Mouse (Mus musculus) regulatory T cell (primary cell): ENCODE measurements at regions not wholly inside any gene's neighbourhood (a gene's known extent, or its start where the extent isn't known, plus 50 kb on each side); places are given as distances from the start of the nearest gene placed in this dataset.

Experiments used
- in situ Hi-C: fragments of 300-600 bp; cut with MboI, MseI; formaldehyde crosslinking; loops from one replicate; pipeline ENCODE4 v1.15.1; 2025; ENCODE audit warnings: high pct_unique_total_duplicates

DNA sequence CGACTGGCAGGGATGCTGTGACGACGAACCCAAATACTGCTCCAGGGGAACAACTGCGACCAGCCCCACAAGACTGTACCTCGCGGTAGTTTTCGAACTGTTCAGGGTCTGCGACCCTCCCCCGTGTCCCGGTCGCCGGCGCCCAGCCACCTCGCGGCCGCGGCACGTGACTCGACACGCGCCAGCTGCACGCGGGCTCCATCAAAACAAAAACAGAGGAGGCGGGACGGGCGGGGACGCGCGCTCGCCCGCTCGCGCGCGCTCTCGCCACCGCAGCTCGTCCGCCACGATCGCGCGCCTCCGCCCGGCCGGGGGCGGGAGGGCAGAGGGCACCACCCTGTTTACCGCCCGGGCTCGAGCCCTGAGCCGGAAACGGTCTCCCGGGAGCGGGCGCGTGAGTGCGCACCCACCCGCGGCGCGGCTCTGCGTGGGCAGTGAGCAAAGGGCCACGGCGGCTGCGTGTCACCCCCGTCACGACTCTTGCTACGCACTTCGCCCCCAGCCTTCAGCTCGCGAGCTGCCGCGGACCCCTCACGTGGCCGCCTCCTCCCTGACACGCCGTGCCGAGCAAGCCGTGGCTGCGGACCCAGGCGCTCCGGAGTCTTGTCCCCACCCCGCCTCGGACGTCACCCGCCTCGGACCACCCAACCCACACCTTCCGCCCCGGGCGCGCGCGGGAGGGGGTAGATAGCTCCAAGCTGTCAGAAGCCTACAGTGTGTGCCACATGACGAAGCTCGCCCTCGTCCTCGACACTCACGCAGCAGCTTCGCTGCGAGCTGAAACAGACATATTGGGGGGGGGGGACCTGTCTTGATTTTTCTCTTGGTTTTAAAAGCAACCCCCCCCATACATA lies 182.1 kb upstream of the Mkln1 start:
- in situ Hi-C loops: no loop called here

DNA sequence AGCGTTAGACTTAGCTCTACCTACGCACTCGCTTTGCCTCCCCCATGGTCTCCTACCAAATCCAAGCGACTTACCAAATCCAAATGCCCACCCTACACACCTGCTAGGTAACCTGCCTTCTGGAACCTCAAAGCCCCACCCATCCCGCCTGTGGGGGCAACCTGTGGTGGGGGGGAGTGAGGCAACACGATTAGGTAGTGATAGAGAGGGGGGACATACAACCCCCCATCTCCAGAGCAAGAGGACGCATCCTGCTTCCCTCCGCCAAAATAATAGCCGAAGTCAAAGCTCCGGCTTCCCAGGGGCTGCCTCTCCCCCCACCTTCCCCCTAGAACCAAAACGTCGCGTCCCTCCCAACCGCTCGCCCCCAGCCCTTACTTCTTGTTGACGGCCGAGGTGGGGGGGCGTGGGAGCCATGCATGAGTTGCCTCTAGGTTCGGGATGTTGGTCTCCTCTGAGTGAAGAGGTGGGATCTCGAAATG lies 181.4 kb upstream of the Mkln1 start:
- in situ Hi-C loops: no loop called here

DNA sequence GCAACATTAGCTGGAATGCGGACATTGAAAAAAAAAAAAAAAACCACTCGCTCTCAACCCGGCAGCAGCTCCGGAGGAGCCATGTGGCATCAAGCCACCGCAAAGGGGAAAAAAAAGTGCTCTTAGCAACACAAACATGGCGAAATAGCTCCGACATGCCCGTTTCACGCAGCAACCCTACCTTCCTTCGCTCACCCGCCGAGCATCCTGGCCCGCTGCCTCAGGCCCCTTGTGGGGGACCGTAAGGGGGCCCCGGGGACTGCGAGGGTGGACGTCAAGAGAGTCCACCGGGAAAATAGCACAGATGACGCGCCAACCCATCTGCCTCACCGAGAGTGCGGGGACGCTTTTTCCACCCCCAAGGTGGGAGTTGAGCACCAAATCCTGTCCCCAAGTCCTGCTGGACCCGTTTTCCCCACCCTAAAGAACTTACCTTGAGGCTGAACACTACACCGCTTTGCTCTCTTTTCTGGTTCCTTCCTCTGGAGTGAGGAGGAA lies 180.8 kb upstream of the Mkln1 start:
- in situ Hi-C loops: no loop called here

DNA sequence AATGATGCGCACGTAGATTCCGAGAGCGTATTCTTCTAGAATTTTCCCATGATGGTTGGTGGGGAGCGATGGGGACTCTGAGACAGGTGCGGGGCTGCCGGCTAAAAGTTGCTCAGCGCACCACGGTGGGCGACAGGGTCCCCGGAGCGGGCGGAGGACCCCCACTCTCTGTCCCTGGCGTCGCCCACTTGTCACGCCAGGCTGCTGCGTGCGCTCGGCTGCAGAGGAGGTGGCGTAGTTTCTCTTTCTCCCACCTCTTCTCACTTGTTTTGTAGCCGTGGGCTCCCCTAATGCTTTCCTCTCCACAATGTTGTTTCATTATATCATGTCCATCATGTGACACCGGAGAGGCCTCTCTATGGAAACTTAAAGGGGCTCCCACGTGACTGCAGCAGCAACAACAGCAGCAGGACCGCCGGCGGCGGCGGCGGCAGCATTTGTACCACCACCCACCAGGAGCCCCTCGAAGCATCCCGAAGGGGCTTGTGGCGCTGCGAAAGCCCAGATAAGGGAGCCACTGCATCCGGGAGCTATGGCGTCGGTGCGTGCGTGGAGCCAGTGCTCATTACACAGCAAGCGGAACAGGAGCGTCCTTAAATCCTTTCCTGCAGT lies 180.3 kb upstream of the Mkln1 start:
- in situ Hi-C loops: no loop called here

DNA sequence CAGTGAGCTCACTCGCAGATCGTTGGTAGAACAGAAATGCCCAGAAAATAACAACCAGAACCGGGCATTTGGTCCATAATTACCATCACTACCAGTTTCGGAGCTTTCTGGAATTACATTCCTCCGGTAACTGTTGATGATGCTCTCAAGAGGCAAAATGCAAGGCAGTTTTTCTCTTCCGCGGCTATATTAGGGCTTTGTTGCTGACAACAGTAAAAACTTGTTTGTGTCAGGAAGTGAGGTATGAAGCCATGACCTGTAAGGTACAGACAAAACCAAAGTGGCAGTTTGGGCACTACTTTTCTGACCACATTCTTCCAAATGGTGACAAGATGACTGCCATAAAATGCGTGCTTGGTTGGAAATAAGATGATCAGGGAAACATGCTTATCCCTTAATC lies 179.7 kb upstream of the Mkln1 start:
- in situ Hi-C loops: no loop called here

DNA sequence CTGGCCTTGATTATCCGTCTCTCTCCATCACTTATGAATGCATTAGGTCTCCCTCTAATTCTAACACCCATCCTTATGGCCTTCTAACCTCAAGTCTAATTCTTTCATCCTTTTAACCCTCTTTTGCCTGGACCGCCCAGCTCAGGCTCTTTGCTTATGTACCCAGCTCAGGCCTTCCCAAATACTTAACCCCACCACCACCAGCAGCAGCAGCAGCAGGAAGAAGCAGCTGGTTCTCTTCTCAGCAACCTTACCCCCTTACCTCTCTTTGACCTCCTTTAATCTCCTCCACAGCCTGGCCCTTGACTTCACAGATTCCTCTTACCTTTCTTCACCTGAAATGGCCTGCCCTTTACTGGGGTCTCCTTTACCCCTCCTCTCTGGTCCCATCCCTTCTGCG lies 178.8 kb upstream of the Mkln1 start:
- in situ Hi-C loops: no loop called here

DNA sequence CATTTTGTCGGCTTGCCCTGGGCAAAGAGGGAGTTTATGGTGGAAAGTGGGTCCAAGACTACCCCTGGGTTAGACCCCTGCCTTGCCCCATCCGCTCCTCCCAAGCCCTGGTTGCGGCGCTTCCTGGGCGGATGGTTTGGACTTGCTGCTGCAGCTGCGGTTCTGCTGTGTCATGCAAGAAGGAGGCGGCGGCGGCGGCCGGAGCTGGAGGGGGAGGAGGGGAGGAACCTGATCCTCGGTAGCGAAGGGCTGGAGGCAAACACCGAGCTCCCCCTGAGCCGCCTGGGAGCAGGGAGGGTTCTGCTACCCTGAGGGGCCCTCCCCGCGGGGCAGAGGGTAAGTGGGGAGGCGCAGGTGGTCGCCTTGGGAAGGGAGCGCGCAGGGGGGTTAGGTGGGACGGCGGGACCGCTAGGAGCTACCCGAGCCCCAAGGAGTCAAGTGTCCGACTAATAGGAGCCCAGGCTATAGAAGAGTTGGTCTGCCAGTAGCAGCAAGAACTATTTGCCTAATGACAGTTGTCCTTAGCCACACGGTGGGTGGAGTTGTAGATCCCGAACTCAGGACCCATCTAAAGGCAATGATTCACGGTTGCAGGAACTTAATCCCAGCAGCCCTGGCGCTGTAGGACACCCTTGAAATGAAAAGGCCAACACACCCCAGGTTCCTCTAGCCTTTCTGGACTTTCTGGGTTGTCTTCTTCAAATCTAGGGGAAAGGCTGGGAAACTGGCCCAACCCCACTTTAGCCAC lies 178.2 kb upstream of the Mkln1 start:
- in situ Hi-C loops: no loop called here

DNA sequence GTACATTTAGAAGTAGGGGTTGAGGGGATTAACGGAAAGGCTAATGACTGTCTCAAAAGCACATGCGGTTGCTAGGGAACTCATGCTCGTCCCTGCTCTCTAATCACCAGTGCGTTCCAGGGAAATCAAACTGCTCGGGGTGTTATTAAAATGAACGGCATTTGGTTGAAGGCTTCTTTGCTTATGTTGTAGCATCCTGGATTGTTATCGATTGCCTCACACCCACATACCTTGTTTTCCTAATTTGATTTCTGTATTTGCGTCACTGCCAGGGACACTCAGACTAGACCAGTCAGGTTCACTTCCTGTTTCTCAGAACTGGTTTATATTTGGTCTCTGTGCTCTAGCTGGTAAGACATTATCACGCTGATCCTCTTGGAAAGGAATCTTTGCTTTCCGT lies 177.0 kb upstream of the Mkln1 start:
- in situ Hi-C loops: no loop called here

DNA sequence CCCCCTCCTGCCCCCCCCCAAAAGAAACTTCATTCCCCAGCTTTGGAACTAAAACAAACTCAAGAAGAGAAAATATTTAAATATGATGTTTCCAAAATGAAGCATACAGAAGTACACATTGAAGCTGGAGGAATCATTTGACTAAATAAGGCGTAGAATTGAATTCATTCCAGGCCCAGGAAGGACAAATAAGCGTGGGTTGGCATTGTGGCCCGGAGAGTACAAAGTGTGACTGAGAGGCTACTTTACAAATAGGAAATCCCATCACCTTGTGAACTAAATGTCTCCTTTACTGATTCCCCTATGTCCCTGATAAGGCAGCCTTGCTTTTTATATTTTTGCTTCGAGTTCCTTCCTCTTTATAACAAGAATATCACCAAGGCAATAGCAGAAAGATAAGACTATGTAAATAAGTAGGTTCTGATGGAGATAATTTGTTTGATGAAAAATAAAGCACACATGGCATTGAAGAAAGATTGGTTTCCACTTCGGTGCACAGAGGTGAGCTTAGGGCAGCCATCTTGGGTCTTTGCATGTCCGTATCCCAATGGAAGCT lies 176.4 kb upstream of the Mkln1 start:
- in situ Hi-C loops: no loop called here

DNA sequence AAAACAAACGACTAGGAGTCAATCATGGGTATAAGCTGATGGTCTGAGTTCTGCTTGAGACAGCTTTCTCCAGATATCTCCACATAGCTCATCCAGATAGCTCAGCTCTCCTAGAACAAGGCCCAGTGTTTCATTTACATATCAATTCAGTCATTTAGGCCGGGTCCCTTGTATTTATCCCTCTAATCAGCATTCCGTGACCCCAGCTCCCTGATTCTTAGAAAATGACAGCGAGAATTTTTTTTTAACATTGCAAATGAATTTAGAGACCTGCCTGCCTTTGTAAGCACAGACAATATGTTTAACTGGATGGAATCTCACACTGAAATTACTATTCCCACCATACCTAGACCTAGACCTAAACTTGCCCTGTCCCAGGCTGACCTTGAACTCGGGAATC lies 171.1 kb upstream of the Mkln1 start:
- in situ Hi-C loops: no loop called here

DNA sequence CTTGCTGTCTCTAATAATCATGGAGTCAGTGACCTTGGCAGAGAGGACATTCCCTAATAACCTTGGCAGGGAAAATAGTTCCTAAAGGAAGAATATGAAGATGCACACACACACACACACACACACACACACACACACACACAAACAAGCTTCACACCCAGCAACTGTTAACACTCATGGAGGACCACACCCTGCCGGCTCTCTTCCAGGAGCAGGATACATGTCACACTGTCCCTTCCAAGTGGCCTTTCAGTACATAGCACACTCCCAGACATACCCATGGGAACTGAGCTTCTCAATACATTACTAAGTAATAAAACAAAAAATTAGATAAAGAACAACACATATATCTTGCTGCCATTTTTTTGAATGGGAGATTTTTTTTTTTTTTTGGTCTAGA lies 170.5 kb upstream of the Mkln1 start:
- in situ Hi-C loops: no loop called here

DNA sequence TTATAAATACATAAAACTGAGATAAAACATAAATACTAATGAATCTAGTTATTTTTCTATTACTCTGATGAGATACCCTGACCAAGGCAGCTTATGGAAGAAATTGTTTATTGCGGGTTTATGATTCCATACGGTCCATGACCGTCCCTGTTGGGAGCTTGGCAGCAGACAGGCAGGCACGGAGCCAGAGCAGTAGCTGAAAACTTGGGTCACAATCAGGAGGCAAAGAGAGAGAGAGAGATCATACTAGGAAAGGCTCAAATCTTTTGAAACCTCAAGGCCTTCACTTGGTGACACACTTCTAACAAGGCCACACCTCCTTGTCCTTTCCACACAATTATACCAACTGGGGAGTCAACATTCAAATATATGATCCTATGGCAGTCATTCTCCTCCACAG lies 166.7 kb upstream of the Mkln1 start:
- in situ Hi-C loops: no loop called here

DNA sequence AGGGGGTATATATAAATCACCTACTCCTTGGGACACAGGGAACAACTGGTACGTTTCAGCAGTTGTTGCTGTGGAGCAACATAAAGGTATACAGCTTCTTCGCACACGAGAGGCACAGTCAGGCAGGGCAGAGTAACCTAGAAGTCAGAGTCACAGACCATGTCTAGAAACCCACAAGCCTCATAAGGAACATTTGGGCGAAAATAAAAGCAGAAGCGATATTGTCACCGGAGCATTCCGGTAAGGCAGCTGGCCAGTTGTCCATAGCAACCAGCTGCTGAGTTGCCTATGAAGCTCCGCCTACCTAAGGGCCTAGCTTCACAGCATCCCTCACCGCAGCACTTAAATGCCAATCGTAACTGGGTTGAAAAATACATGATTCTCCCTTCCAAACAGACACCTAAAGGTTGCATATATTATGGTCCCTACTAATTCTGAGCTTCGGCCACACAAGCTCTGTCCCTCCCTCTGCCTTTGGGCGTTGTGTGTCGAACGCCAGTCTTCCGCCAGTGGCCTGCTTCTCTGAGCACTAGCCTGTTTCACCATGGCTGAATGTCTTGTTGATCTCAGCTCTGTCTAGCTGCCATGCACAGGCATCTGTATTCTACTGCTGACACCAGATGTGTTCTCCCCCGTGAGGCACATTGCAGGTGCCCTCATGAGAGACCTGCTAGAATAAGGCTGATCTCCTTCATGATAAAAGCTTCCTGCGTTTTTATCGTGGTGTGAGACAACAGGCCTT lies 165.1 kb upstream of the Mkln1 start:
- in situ Hi-C loops: no loop called here

DNA sequence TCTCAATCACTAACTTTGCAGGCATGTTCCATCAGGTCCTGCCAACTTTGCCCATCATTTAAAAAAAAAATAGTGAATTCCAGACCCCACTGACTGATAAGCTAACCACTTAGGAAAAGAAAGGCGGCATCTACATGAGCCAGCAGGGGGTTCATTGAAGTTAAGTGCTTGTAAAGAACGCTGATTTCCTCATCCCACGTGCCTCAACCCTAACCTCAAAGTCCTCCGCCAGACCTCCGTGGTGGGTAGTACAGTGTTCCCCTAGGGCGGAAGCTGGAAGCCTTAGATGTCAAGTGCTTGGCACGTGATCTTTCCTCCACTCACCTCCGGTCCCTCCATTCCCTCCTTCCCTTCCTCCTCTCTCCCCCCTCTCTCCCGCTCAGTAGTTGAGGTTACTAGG lies 158.5 kb upstream of the Mkln1 start:
- in situ Hi-C loops: no loop called here

DNA sequence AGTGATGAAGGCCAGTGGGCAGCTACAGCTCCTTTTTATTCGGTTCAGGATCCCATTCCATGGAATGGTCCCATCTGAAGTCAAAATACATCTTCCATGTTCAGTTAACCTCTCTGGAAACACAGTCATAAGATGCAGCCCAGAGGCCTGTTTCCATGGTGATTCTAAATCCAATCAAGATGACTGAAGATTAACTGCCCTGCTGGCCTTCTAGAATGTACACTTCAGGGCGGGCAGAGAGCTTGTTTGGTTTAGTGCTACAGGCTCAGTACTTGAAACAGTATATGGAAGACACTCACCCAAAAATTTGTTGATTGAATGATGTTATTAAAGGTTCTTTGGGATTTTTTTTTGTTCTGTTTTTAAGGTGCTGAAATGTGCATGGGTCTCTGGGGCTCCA lies 148.0 kb upstream of the Mkln1 start:
- in situ Hi-C loops: no loop called here

DNA sequence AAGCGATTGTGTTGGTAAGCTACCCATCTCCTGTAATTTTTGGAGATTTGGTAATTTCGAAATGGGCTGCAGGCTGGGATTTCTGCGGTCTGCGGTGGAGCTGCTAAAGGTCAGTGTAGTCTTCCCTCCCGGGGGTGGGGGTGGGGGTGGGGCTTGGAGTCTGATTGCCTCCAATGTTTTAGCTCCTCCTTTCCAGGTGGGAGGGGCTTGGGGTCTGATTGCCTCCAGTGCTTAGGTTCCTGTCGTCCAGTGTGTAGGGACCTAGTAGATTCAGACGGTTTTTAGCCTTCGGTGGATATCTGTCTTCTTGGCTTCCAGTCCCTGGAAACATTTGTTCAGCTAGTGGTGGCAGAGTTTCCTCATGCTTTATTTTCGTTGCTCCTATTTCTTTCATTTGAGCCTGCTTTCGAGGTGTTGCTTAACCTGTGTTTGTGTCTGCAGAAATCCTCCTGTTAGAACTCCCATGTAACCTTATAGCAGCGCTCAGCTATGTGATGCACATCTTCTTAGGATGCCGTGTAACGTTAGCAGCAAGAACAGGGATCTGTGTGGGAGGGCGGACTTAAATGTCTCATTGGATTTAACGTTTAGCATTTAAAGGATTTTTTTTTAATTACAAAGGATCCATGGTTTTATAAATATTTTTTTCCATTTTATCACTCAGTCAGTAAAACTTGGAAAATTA lies 145.1 kb upstream of the Mkln1 start:
- in situ Hi-C loops: no loop called here

DNA sequence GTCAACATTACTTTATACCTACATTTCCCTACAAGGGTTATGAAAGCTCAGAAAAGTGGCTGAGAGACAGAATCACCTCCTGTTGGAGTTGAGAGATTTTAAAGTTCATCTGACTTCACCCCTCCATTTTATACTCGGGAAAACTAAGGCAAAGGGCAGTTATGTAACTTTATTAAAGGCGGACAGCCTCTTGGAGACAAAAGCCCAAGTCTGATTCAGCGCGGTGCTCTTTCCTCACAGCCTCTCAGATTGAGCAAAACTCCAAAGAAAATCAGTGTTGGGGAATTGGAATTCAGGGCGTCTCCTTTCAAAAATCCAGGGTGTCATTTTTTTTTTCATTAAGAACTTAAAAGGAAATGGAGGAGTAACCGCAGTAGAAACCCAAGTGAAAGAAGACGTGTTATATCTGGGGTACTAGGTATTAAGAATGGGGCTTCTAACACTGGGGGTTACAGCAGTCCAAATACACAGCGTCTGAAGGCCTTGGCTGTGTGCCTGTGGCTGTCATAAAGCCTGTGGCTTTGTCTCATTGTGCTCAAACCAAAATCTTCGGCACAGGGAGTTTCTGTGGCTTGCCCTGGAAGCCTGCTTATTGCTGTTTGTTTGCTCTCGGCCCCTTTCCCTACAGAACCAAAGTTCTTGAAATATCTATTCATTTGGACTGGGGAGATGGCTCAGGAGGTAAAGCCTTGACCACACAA lies 137.7 kb upstream of the Mkln1 start:
- in situ Hi-C loops: no loop called here

DNA sequence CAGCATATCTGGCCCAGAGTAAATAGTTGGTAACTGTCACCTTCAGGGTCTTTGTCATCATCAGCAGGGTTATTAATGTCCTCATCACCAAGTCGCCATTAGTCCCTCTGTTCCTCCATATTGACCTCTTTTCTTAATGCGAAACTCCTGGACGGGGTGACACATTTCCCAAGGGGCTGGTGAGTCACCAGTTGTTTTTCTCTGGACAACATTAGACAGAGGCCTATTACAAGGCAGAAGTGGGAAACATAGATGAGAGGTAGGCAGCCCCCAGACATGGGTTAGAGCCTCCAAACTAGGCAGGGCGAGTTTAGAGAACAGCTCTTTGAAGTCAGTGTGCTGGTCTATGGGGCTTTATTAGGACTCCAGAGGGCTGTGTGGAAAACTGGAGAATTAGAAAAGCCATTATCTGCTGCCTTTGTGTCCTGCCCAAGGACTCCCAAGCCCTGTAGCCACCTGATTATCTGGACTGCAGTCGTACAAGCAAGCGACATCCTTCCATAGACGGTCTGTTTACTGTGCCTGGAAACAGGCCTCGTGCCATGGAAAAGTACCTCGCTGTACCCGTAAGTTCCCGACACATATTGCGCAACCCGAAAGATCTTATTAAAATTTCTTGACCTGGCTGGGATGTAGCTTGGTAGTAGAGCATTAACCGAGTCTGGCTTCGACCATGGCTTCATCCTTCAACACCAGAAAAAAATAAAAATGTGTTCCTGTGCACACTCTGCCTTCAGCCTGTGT lies 136.6 kb upstream of the Mkln1 start:
- in situ Hi-C loops: no loop called here

DNA sequence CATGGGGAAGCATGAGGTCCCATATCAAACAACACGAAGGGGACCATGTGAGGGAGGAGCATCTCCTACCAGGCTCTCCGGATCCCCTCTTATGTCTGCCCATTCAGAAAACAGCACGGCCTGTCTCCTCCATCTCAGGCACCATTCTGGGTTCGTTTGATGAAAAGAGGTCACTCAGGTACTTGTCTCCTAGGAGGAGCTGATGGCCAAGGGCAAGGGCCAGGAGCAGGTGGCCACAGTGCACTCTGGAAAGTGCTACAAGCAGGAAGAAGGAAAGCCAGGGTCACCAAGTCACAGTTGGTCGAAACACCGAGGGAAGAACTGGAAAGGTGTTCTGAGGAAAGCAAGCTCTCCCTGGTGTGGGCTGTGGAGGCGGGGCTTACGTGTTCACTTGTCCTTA lies 135.9 kb upstream of the Mkln1 start:
- in situ Hi-C loops: no loop called here

DNA sequence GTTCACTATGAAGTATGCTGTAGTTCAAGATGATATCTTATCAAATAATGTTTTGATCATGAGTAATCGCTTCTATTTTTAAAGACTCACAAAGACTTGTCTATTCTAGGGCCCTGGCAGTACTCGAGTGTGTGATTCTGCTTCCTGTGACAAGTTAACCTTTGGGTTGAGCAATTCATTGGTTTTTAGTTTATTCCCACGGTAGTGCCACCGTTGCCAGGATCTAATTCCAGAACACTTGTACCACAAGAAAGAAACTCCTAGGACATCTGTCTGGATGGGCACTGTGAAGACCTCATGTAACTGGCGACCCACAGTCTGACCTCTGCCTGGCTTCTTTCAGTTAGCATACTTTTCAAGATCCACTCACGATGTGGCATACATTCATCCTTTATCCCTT lies 134.7 kb upstream of the Mkln1 start:
- in situ Hi-C loops: no loop called here
